Mouse (Mus musculus): ENCODE results near the gene Mocs3. TPM values are rescaled to one million over a fixed set of nuclear protein-coding genes. Genes with fewer than 3 reads are reported as not detected.
A peak's percentile ranks its signal among the peaks of the same experiment; 100 is the strongest.

Mocs3 gene
- polyA plus RNA-seq, 1 experiment from 2014 or later: 10.2 TPM

GRCm38 (mm10) chr2:168206725-168207644, 23.4 kb upstream of the Mocs3 start, which contains the start of gene Adnp:
Adnp (minus strand) TSS chr2:168207112.
- Histone ChIP-seq H3K9ac (peak within 1 kb of the TSS; percentile 100), H3K27me3 (no peaks in the 10 kb centered on the region), H3K36me3 (peaks cover 36% of the 10 kb centered on the region), H3K9me3 (no peaks in the 10 kb centered on the region), H3K27ac (replicated peaks) (peak within 1 kb of the TSS; percentile 100), H3K4me1 (replicated peaks) (peaks cover 29% of the 10 kb centered on the region), H3K4me2 (peak within 1 kb of the TSS; percentile 70), H3K4me3 (peak within 1 kb of the TSS; percentile 99)
- peak; percentile 92 for ATAC-seq (ENCODE audit: low FRiP score, low read depth)
- WGBS: under 1% methylated on average over 35 of the region's 89 CpGs

- no peaks in the 10 kb centered on the region for H3K27me3 ChIP-seq
- WGBS: 90% methylated on average over 3 of the region's 3 CpGs
- no peak overlapping the region for H3K9ac ChIP-seq
- H3K4me1 ChIP-seq (replicated peaks): peaks cover 23% of the 10 kb centered on the region
- H3K27ac ChIP-seq (replicated peaks): peak overlapping the region; percentile 100
- peak overlapping the region; percentile 70 for H3K4me2 ChIP-seq
- H3K4me3 ChIP-seq: no peak overlapping the region; the same call in 1 of the 2 replicates
- peaks cover 44% of the 10 kb centered on the region for H3K36me3 ChIP-seq
- no peak; the same call in 1 of the 2 replicates for ATAC-seq (ENCODE audit: low FRiP score, low read depth)
- no peaks in the 10 kb centered on the region for H3K9me3 ChIP-seq
Observed at GRCm38 (mm10) chr2:168207883-168208282, 22.5 kb upstream of the Mocs3 start.

GRCm38 (mm10) chr2:168213788-168214397, 16.5 kb upstream of the Mocs3 start:
- Histone ChIP-seq H3K4me3 (no peak overlapping the region), H3K9ac (no peak overlapping the region), H3K4me2 (no peak overlapping the region), H3K27ac (replicated peaks) (no peak overlapping the region), H3K36me3 (peaks cover 80% of the 10 kb centered on the region), H3K27me3 (no peaks in the 10 kb centered on the region), H3K9me3 (no peaks in the 10 kb centered on the region), H3K4me1 (replicated peaks) (no peaks in the 10 kb centered on the region)
- 49% methylated on average over 5 of the region's 5 CpGs for WGBS
- no peak for ATAC-seq (ENCODE audit: low FRiP score, low read depth)

- H3K27me3 ChIP-seq: no peaks in the 10 kb centered on the region
- H3K4me2 ChIP-seq: no peak overlapping the region
- peaks cover 5% of the 10 kb centered on the region for H3K4me1 ChIP-seq (replicated peaks)
- 85% methylated on average over 6 of the region's 6 CpGs for WGBS
- no peak overlapping the region for H3K27ac ChIP-seq (replicated peaks)
- peaks cover 66% of the 10 kb centered on the region for H3K36me3 ChIP-seq
- H3K4me3 ChIP-seq: no peak overlapping the region
- no peaks in the 10 kb centered on the region for H3K9me3 ChIP-seq
- H3K9ac ChIP-seq: no peak overlapping the region
- ATAC-seq (ENCODE audit: low FRiP score, low read depth): no peak
Observed at GRCm38 (mm10) chr2:168223326-168223725, 7.1 kb upstream of the Mocs3 start.

- peaks cover 46% of the 10 kb centered on the region for H3K4me1 ChIP-seq (replicated peaks)
- H3K27me3 ChIP-seq: no peaks in the 10 kb centered on the region
- peaks cover 29% of the 10 kb centered on the region for H3K36me3 ChIP-seq
- H3K9me3 ChIP-seq: no peaks in the 10 kb centered on the region
- peak overlapping the region; percentile 98 for H3K27ac ChIP-seq (replicated peaks)
- peak overlapping the region; percentile 89 for H3K9ac ChIP-seq
- no peak; the same call in 1 of the 2 replicates for ATAC-seq (ENCODE audit: low FRiP score, low read depth)
- peak overlapping the region; percentile 95 for H3K4me3 ChIP-seq
- peak overlapping the region; percentile 98 for H3K4me2 ChIP-seq
- WGBS: 21% methylated on average over 41 of the region's 41 CpGs
Observed at GRCm38 (mm10) chr2:168229116-168230025, 1.1 kb upstream of the Mocs3 start.

GRCm38 (mm10) chr2:168230773-168231470, 500 bp downstream of the Mocs3 start:
- H3K36me3 ChIP-seq: peaks cover 17% of the 10 kb centered on the region
- no peaks in the 10 kb centered on the region for H3K27me3 ChIP-seq
- ATAC-seq (ENCODE audit: low FRiP score, low read depth): peak; percentile 73
- H3K9ac ChIP-seq: peak overlapping the region; percentile 89
- peak overlapping the region; percentile 98 for H3K4me2 ChIP-seq
- peak overlapping the region; percentile 98 for H3K27ac ChIP-seq (replicated peaks)
- no peaks in the 10 kb centered on the region for H3K9me3 ChIP-seq
- peak overlapping the region; percentile 95 for H3K4me3 ChIP-seq
- 3% methylated on average over 99 of the region's 105 CpGs for WGBS
- H3K4me1 ChIP-seq (replicated peaks): peaks cover 46% of the 10 kb centered on the region

GRCm38 (mm10) chr2:168231471-168231829, 1.0 kb downstream of the Mocs3 start:
- ATAC-seq (ENCODE audit: low FRiP score, low read depth): no peak

GRCm38 (mm10) chr2:168233286-168233685, 2.9 kb downstream of the Mocs3 start:
- ATAC-seq (ENCODE audit: low FRiP score, low read depth): no peak

More at GRCm38 (mm10) chr2:168231471-168231829, 1.0 kb downstream of the Mocs3 start:
- peak overlapping the region; percentile 89 for H3K9ac ChIP-seq
- H3K27ac ChIP-seq (replicated peaks): peak overlapping the region; percentile 98
- H3K9me3 ChIP-seq: no peaks in the 10 kb centered on the region
- H3K36me3 ChIP-seq: peaks cover 15% of the 10 kb centered on the region
- peak overlapping the region; percentile 95 for H3K4me3 ChIP-seq
- WGBS: 65% methylated on average over 33 of the region's 33 CpGs
- peak overlapping the region; percentile 98 for H3K4me2 ChIP-seq
- H3K27me3 ChIP-seq: no peaks in the 10 kb centered on the region
- H3K4me1 ChIP-seq (replicated peaks): peaks cover 46% of the 10 kb centered on the region

GRCm38 (mm10) chr2:168238335-168238734, 7.9 kb downstream of the Mocs3 start:
- Histone ChIP-seq H3K4me1 (replicated peaks) (peaks cover 4% of the 10 kb centered on the region; the same call in 1 of the 2 replicates), H3K4me2 (no peak overlapping the region), H3K9ac (no peak overlapping the region), H3K27ac (replicated peaks) (no peak overlapping the region), H3K9me3 (peaks cover 5% of the 10 kb centered on the region; the same call in 1 of the 2 replicates), H3K36me3 (peaks cover 13% of the 10 kb centered on the region), H3K4me3 (no peak overlapping the region), H3K27me3 (no peaks in the 10 kb centered on the region)
- ATAC-seq (ENCODE audit: low FRiP score, low read depth): no peak
- WGBS: 92% methylated on average over 4 of the region's 4 CpGs

More at GRCm38 (mm10) chr2:168233286-168233685, 2.9 kb downstream of the Mocs3 start:
- H3K4me1 ChIP-seq (replicated peaks): peaks cover 41% of the 10 kb centered on the region
- WGBS: 93% methylated on average over 5 of the region's 5 CpGs
- H3K27ac ChIP-seq (replicated peaks): no peak overlapping the region
- H3K4me3 ChIP-seq: no peak overlapping the region
- no peak overlapping the region for H3K4me2 ChIP-seq
- no peaks in the 10 kb centered on the region for H3K9me3 ChIP-seq
- H3K27me3 ChIP-seq: no peaks in the 10 kb centered on the region
- no peak overlapping the region for H3K9ac ChIP-seq
- peaks cover 15% of the 10 kb centered on the region for H3K36me3 ChIP-seq

- Histone ChIP-seq H3K36me3 (no peaks in the 10 kb centered on the region), H3K4me1 (replicated peaks) (no peaks in the 10 kb centered on the region), H3K27me3 (no peaks in the 10 kb centered on the region), H3K9me3 (peaks cover 5% of the 10 kb centered on the region; the same call in 1 of the 2 replicates), H3K4me3 (no peak overlapping the region), H3K9ac (no peak overlapping the region), H3K27ac (replicated peaks) (no peak overlapping the region), H3K4me2 (no peak overlapping the region)
- no peak for ATAC-seq (ENCODE audit: low FRiP score, low read depth)
Observed at GRCm38 (mm10) chr2:168242841-168243240, 12.4 kb downstream of the Mocs3 start.

GRCm38 (mm10) chr2:168243278-168243677, 12.9 kb downstream of the Mocs3 start:
- ATAC-seq (ENCODE audit: low FRiP score, low read depth): no peak
- 83% methylated on average over 4 of the region's 4 CpGs for WGBS
- H3K4me3 ChIP-seq: no peak overlapping the region
- no peak overlapping the region for H3K9ac ChIP-seq
- H3K27ac ChIP-seq (replicated peaks): no peak overlapping the region
- H3K27me3 ChIP-seq: no peaks in the 10 kb centered on the region
- H3K4me1 ChIP-seq (replicated peaks): no peaks in the 10 kb centered on the region
- no peaks in the 10 kb centered on the region for H3K36me3 ChIP-seq
- H3K9me3 ChIP-seq: peaks cover 5% of the 10 kb centered on the region; the same call in 1 of the 2 replicates
- no peak overlapping the region for H3K4me2 ChIP-seq

Measured in hindbrain, embryonic 15.5 days (tissue).